Mouse (Mus musculus) lung, embryonic 16.5 days (tissue): ENCODE data around the gene Gm49673. TPM values are rescaled to one million over a fixed set of nuclear protein-coding genes. Genes with fewer than 3 reads are reported as not detected.
A peak's percentile ranks its signal among the peaks of the same experiment; 100 is the strongest.
"Not testable (repeated sequence)": the region's sequence is repeated elsewhere in the genome, so short reads cannot be mapped to it uniquely, and the experiment has no call there.

ENCODE experiments used
- ATAC-seq: fragments of 200-750 bp; cut with Nextera tagmentation; 2 replicates; pipeline ENCODE4 v1.8.0; 2017; ENCODE audit warnings: low read depth, mild to moderate bottlenecking, moderate library complexity
- H3K27ac ChIP-seq: fragments of 300-500 bp; sonication (generic); 2 replicates; pipeline ENCODE4 v1.5.1; 2014; ENCODE audit warnings: mild to moderate bottlenecking, control low read depth, low read length
- H3K27me3 ChIP-seq: fragments of 300-500 bp; sonication (generic); 2 replicates; pipeline ENCODE4 v1.6.1; 2014; ENCODE audit warnings: low read depth, low read length, mixed read lengths; ENCODE audit not compliant: control insufficient read depth, insufficient read depth
- H3K36me3 ChIP-seq: fragments of 300-500 bp; sonication (generic); 2 replicates; pipeline ENCODE4 v1.6.1; 2014; ENCODE audit warnings: low read length; ENCODE audit not compliant: control insufficient read depth, insufficient read depth
- H3K4me1 ChIP-seq: fragments of 300-500 bp; sonication (generic); replicated peaks from 2 replicates; pipeline ENCODE4 v1.6.1; 2014; ENCODE audit warnings: low read length, mixed read lengths; ENCODE audit not compliant: control insufficient read depth, insufficient read depth
- H3K4me2 ChIP-seq: fragments of 300-500 bp; sonication (generic); 2 replicates; pipeline ENCODE4 v1.6.1; 2014; ENCODE audit warnings: low read depth, low read length, control low read depth
- H3K4me3 ChIP-seq: fragments of 300-500 bp; sonication (generic); 2 replicates; pipeline ENCODE4 v1.5.1; 2014; ENCODE audit warnings: mild to moderate bottlenecking, low read length, control low read depth
- H3K9ac ChIP-seq: fragments of 300-500 bp; sonication (generic); 2 replicates; pipeline ENCODE4 v1.6.1; 2014; ENCODE audit warnings: low read length, control low read depth
- H3K9me3 ChIP-seq: fragments of 300-500 bp; sonication (generic); 2 replicates; pipeline ENCODE4 v1.6.1; 2016; ENCODE audit warnings: low read length; ENCODE audit not compliant: control insufficient read depth
- whole genome bisulfite sequencing: fragments of 180-500 bp; shearing (Covaris S2); extraction: QIAGEN DNeasy Blood & Tissue Kit; methylation state at CpG from one replicate; pipeline ENCODE4 v1.1.7; 2014; 5-methylcytosine and 5-hydroxymethylcytosine counted together
- polyA plus RNA-seq: library from polyadenylated mRNA; unstranded; fragments of >200 nt; fragmentation: Nextera tagmentation; extraction: Ambion mirVana; gene quantifications from 2 replicates; pipeline ENCODE4 v1.2.1, GENCODE M21; 2015

Gm49673 gene
- polyA plus RNA-seq, 1 experiment from 2014 or later = not detected

GRCm38 (mm10) chr17:8056637-8057138, 90.9 kb downstream of the Gm49673 start:
- not testable (repeated sequence) for H3K9ac ChIP-seq, ATAC-seq, H3K4me2 ChIP-seq, H3K4me1 ChIP-seq, H3K27ac ChIP-seq, H3K27me3 ChIP-seq, H3K4me3 ChIP-seq, H3K9me3 ChIP-seq, H3K36me3 ChIP-seq
- whole genome bisulfite sequencing = 45% methylated on average over 2 of the region's 3 CpGs

GRCm38 (mm10) chr17:8055919-8056589, 91.5 kb downstream of the Gm49673 start:
- not testable (repeated sequence) for H3K27ac ChIP-seq, H3K4me2 ChIP-seq, H3K36me3 ChIP-seq, H3K4me3 ChIP-seq, H3K9ac ChIP-seq, H3K4me1 ChIP-seq, H3K27me3 ChIP-seq, H3K9me3 ChIP-seq, ATAC-seq
- WGBS = 62% methylated on average over 4 of the region's 6 CpGs

GRCm38 (mm10) chr17:8051247-8051646, 96.3 kb downstream of the Gm49673 start:
- 0% methylated on average over 2 of the region's 3 CpGs for WGBS
- peak; percentile 74; the same call in 1 of the 2 replicates for ATAC-seq
- not testable (repeated sequence) for H3K36me3 ChIP-seq

GRCm38 (mm10) chr17:8050218-8050617, 97.4 kb downstream of the Gm49673 start:
- 83% methylated on average over 5 of the region's 6 CpGs for WGBS

More at GRCm38 (mm10) chr17:8051247-8051646, 96.3 kb downstream of the Gm49673 start:
- H3K4me3 ChIP-seq, H3K9me3 ChIP-seq, H3K27me3 ChIP-seq, H3K27ac ChIP-seq, H3K9ac ChIP-seq, H3K4me1 ChIP-seq, H3K4me2 ChIP-seq: not testable (repeated sequence)

GRCm38 (mm10) chr17:8046178-8046577, 101.4 kb downstream of the Gm49673 start:
- not testable (repeated sequence) for H3K9me3 ChIP-seq, H3K27ac ChIP-seq, H3K4me2 ChIP-seq, H3K36me3 ChIP-seq, H3K4me3 ChIP-seq, ATAC-seq, H3K4me1 ChIP-seq, H3K27me3 ChIP-seq, H3K9ac ChIP-seq
- WGBS = 0% methylated on average over 2 of the region's 5 CpGs

More at GRCm38 (mm10) chr17:8050218-8050617, 97.4 kb downstream of the Gm49673 start:
- not testable (repeated sequence) for H3K36me3 ChIP-seq, H3K4me2 ChIP-seq, H3K27ac ChIP-seq, H3K4me1 ChIP-seq, ATAC-seq, H3K9me3 ChIP-seq, H3K4me3 ChIP-seq, H3K9ac ChIP-seq, H3K27me3 ChIP-seq

GRCm38 (mm10) chr17:8041197-8041596, 106.4 kb downstream of the Gm49673 start:
- H3K27ac ChIP-seq, H3K9me3 ChIP-seq, H3K4me1 ChIP-seq, H3K9ac ChIP-seq, H3K27me3 ChIP-seq, H3K36me3 ChIP-seq, H3K4me3 ChIP-seq, ATAC-seq, H3K4me2 ChIP-seq: not testable (repeated sequence)
- no CpG with 5 or more reads among the region's 5 CpGs for WGBS

- not testable (repeated sequence) for H3K36me3 ChIP-seq, H3K27me3 ChIP-seq, H3K4me2 ChIP-seq, H3K4me3 ChIP-seq, H3K27ac ChIP-seq, H3K9ac ChIP-seq, H3K4me1 ChIP-seq, H3K9me3 ChIP-seq
- peak; percentile 26; the same call in 1 of the 2 replicates for ATAC-seq
- WGBS = no CpG with 5 or more reads among the region's 12 CpGs
These were observed 107.5 kb downstream of the Gm49673 start for GRCm38 (mm10) chr17:8039916-8040635.

- H3K9ac ChIP-seq, H3K4me3 ChIP-seq, ATAC-seq, H3K4me1 ChIP-seq, H3K27me3 ChIP-seq, H3K4me2 ChIP-seq, H3K36me3 ChIP-seq, H3K27ac ChIP-seq, H3K9me3 ChIP-seq: not testable (repeated sequence)
- 55% methylated on average over 4 of the region's 6 CpGs for WGBS
These were observed 110.6 kb downstream of the Gm49673 start for GRCm38 (mm10) chr17:8036976-8037375.
